Mouse (Mus musculus): ENCODE measurements around the gene Ppp1r18. TPM values are rescaled to one million over a fixed set of nuclear protein-coding genes. Genes with fewer than 3 reads are reported as not detected.

Ppp1r18 gene
- total RNA-seq (2021), result 1 to 10 TPM; 8.7 to 9.8 TPM
- long read RNA-seq, experiment 1, transcript Ppp1r18-205 (3 exons, 3,185 nt), result major isoform, 6 of 6 reads
- long read RNA-seq, experiment 1, partial matches to known transcripts, result 0 of 6 reads
- long read RNA-seq, experiment 1, other reads (novel, unspliced or antisense), result 0 of 6 reads
- long read RNA-seq, experiment 2, partial matches to known transcripts, result 0 of 3 reads
- long read RNA-seq, experiment 2, other reads (novel, unspliced or antisense), result 0 of 3 reads

DNA sequence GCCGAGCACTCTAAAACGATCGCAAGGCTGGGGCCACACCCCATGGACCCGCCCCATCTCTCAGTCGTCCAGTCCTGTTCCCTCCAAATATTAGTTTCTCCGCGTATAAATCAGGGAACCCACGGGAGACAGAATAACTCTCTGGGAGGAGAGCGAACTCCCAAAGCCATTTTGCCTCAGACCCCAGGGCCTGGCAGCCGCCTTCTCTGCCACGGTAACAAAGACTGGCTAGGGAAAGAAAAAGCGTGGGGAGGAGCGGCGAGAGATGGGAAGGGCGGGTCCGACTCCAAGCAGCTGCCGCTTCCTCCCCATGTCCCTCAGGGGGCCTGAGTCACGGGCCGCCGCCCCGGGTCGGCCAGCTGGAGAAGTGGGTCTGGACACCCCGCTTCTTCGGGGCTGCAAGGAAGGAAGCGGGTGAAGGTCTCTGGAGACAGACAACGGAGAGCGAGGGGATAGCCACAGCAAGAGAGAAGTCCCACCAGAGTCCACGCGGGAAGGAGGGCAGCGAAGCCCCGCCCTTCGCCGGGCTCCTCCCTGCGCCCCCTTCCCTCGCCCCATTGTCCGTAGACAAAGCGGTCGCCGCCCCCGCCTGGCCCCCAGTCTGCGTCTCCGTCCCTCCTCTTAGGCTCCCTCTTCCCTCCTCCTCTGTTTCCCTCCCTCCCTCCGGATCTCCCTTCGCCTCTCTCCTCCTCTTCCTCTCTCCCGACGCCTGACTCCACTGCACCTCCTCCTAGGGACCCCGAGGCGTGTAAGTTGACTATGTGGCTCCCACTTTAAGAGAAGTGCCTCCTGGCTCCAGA, at the start of gene Ppp1r18:
Ppp1r18 (plus strand) TSS at position 113 of the 800 bp plus-strand sequence.
- no peak for TF ChIP-seq CTCF (conservative IDR thresholded peaks at IDR 0.05)
- peak within 1 kb of the TSS; percentile 88 for H3K27ac ChIP-seq
- no peak for DNase-seq (ENCODE audit: low spot score in 2 of 2)

DNA sequence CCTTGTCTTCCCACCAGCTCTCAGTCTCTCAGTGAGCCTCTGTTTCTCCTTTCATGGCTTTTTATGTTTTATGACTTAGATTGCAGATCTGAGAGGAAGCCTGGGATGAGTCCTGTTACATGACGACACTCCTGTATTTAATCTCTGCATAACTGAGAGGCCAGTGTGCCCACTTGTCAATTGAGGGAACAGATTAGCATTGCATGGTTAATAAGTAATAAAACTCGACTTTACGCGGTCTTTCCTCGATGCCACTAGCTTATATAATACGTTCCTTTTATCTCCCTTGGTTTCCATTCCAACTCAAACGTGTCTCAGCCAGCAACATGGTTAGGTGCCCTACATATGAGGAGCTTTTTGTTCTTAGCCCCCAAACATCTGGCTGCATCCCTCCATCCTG, 49.6 kb upstream of the Ppp1r18 start:
- H3K27ac ChIP-seq, result no peak overlapping the region
- TF ChIP-seq CTCF (conservative IDR thresholded peaks at IDR 0.05), result no peak
- DNase-seq (ENCODE audit: low spot score in 2 of 2), result no peak
- H3K4me3 ChIP-seq, result no peak overlapping the region

More for the DNA sequence above, at the start of gene Ppp1r18:
- H3K4me3 ChIP-seq, result peak within 1 kb of the TSS; percentile 73

GRCm38 (mm10) chr17:35816686-35817085, 48.7 kb upstream of the Ppp1r18 start:
- no peak overlapping the region for H3K4me3 ChIP-seq

DNA sequence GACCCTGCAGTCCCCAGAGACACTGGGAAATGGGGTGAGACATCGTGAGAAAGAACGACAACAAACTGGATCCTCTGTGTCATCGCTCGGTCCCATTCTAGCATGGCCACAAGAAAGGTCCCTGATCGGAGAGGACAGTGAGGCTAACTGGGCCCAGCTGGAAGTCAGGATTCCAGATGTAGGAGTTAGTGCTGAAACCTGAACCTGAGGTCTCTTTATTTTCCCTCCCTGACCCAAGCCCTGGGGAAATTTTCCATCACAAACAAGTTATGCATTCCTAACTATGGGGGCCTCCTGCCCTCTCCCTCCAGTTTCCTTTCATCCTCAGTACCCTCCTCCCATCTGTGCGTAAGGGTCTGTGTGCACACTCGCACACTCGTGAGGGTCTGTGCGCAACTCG, 48.2 kb upstream of the Ppp1r18 start:
- DNase-seq (ENCODE audit: low spot score in 2 of 2), result no peak
- H3K27ac ChIP-seq, result no peak overlapping the region
- no peak for TF ChIP-seq CTCF (conservative IDR thresholded peaks at IDR 0.05)
- no peak overlapping the region for H3K4me3 ChIP-seq

More at GRCm38 (mm10) chr17:35816686-35817085, 48.7 kb upstream of the Ppp1r18 start:
- no peak overlapping the region for H3K27ac ChIP-seq
- no peak for DNase-seq (ENCODE audit: low spot score in 2 of 2)
- TF ChIP-seq CTCF (conservative IDR thresholded peaks at IDR 0.05), result no peak

DNA sequence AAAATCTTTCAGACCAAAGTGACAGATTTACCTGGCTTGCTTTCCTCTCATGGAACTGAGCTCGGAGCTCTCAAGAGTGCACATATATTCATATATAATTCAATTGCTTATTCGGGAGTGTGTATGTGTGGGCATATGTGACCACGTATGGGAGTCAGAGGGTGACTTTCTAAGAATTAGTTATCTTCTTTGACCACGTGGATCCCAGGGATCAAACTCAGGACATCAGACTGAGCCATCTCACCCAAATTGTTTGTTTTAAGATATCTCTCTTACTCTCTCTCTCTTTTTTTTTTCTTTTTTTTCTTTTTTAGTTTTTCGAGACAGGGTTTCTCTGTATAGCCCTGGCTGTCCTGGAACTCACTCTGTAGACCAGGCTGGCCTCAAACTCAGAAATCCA, 45.3 kb upstream of the Ppp1r18 start:
- TF ChIP-seq CTCF (conservative IDR thresholded peaks at IDR 0.05), result no peak
- Histone ChIP-seq H3K27ac (no peak overlapping the region), H3K4me3 (no peak overlapping the region)
- DNase-seq (ENCODE audit: low spot score in 2 of 2), result no peak

DNA sequence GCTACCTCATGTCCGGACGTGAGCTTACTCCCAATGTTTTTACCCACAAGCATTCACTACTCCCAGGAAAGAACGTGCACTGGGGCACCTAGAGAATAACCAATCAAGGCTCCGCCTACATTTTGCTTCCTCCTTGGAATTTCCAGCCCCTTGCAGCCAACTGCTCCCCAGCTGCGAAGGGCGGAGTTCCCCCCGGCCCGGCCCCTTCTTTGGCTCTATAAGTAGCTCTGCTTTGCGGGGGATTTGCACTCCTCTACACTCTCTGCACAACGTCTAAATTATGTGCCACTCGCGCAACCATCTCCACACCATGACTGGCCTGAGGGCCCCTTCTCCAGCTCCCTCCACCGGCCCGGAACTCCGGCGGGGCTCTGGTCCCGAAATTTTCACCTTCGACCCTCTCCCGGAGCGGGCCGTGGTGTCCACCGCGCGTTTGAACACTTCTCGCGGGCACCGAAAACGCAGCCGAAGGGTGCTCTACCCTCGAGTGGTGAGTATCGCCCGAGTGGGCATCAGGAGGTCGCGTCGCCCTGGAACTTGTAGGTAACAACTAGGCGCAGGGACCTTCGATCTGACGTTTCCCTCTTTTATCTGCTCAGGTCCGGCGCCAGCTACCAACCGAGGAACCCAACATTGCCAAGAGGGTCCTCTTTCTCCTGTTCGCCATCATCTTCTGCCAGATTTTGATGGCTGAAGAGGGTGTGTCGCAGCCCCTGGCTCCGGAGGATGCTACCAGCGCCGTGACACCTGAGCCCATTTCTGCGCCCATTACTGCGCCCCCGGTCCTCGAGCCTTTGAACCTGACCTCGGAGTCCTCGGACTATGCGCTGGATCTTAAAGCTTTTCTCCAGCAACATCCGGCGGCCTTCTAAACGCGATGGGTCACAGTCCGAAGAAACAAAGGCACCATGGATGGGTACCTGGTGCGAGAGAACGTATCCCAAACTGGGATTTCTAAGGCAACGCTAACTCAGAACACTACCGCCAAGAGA, 43.7 kb upstream of the Ppp1r18 start, which contains the start of gene Ier3:
Ier3 (plus strand) TSS at position 246 of the 992 bp plus-strand sequence.
- peak within 1 kb of the TSS; percentile 91 for H3K27ac ChIP-seq
- H3K4me3 ChIP-seq, result peak within 1 kb of the TSS; percentile 92
- no peak for TF ChIP-seq CTCF (conservative IDR thresholded peaks at IDR 0.05)
- DNase-seq (ENCODE audit: low spot score in 2 of 2), result peak in 1 of 2 experiments; percentile 53

- Histone ChIP-seq H3K4me3 (peak overlapping the region; percentile 92), H3K27ac (peak overlapping the region; percentile 91)
- DNase-seq (ENCODE audit: low spot score in 2 of 2), result no peak
- no peak for TF ChIP-seq CTCF (conservative IDR thresholded peaks at IDR 0.05)
These were observed 42.8 kb upstream of the Ppp1r18 start for GRCm38 (mm10) chr17:35822564-35822963.

GRCm38 (mm10) chr17:35822964-35823937, 42.1 kb upstream of the Ppp1r18 start, which contains the start of gene Flot1:
TSS of gene Flot1 (plus strand) at chr17:35823230.
- Histone ChIP-seq H3K4me3 (peak within 1 kb of the TSS; percentile 92), H3K27ac (peak within 1 kb of the TSS; percentile 91)
- TF ChIP-seq CTCF (conservative IDR thresholded peaks at IDR 0.05), result no peak
- peak in 1 of 2 experiments; percentile 68 for DNase-seq (ENCODE audit: low spot score in 2 of 2)

DNA sequence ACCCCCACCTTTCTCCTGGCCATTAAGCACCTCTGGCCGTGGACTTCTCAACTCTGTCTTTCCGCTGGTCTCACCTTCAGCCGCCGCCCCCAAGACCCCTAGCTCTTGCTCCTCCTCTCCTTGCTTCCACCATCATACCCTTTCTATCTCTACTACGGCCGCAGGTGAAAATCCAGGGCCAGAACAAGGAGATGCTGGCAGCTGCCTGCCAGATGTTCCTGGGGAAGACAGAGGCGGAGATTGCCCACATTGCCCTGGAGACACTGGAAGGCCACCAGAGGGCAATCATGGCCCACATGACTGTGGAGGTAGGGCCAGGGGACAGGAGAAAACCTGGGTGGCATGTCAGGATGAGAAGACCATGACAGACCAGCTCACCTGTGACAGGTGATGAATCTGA, 41.0 kb upstream of the Ppp1r18 start:
- no peak overlapping the region for H3K4me3 ChIP-seq
- no peak for DNase-seq (ENCODE audit: low spot score in 2 of 2)
- peak; percentile 52 for TF ChIP-seq CTCF (conservative IDR thresholded peaks at IDR 0.05)
- H3K27ac ChIP-seq, result 0 out of 2 replicates have a peak overlapping the region, but pooled peaks have one; percentile 91

DNA sequence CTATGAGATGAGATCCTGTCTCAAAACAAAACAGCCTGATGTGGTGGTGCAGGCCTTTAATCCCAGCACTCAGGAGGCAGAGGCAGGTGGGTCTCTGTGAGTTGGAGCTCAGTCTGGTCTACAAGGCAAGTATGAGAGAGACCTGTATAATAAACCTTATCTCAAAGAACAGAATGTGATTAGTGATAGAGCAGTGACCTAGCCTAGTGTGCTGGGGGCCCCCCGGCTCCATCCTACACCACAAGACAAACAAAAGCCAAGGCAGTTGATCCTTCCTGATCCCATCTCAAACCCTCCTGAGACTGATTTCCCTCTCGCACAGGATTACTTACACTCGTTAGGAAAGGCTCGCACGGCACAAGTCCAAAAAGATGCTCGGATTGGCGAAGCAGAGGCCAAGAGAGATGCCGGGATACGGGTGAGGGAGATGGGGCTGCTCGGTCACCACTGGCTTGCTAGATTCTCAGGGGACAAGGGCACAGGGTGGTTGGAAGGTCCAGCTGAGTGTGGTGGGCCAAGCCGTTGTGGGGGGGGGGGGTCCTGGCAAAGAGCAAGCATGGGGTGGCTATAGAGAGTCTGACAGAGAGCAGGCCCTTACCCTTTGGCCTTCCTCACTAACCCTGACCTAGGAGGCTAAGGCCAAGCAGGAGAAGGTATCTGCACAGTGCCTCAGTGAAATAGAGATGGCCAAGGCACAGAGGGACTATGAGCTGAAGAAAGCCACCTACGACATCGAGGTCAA, 40.1 kb upstream of the Ppp1r18 start:
- H3K4me3 ChIP-seq, result no peak overlapping the region
- no peak for TF ChIP-seq CTCF (conservative IDR thresholded peaks at IDR 0.05)
- no peak overlapping the region for H3K27ac ChIP-seq
- DNase-seq (ENCODE audit: low spot score in 2 of 2), result no peak

- TF ChIP-seq CTCF (conservative IDR thresholded peaks at IDR 0.05), result peak; percentile 92
- Histone ChIP-seq H3K4me3 (no peak overlapping the region), H3K27ac (no peak overlapping the region)
- peak; percentile 74 to 78 for DNase-seq (ENCODE audit: low spot score in 2 of 2)
These were observed 35.7 kb upstream of the Ppp1r18 start for GRCm38 (mm10) chr17:35829737-35830136.

Measured in layer of hippocampus, adult 2 months (tissue).